Mouse (Mus musculus) embryonic facial prominence, embryonic 10.5 days (tissue): Measurements from ENCODE around the gene Elovl6. TPM values are rescaled to one million over a fixed set of nuclear protein-coding genes. Genes with fewer than 3 reads are reported as not detected.

Experiments
- DNase-seq: peaks from one replicate; pipeline ENCODE4 v3.0.0-alpha.2; 2017; ENCODE audit warnings: low spot score
- H3K27ac ChIP-seq: fragments of 300-500 bp; sonication (generic); replicated peaks from 2 replicates; pipeline ENCODE4 v1.5.1; 2016; ENCODE audit warnings: mild to moderate bottlenecking
- H3K27me3 ChIP-seq: fragments of 300-500 bp; sonication (generic); replicated peaks from 2 replicates; pipeline ENCODE4 v1.6.1; 2016; ENCODE audit warnings: low read depth, mild to moderate bottlenecking; ENCODE audit not compliant: poor library complexity, severe bottlenecking
- H3K36me3 ChIP-seq: fragments of 300-500 bp; sonication (generic); replicated peaks from 2 replicates; pipeline ENCODE4 v1.6.1; 2016; ENCODE audit warnings: mild to moderate bottlenecking, moderate library complexity
- H3K4me1 ChIP-seq: fragments of 300-500 bp; sonication (generic); 2 replicates; pipeline ENCODE4 v1.6.1; 2016
- H3K4me3 ChIP-seq: fragments of 300-500 bp; sonication (generic); 2 replicates; pipeline ENCODE4 v1.5.1; 2016; ENCODE audit warnings: mild to moderate bottlenecking, moderate library complexity
- H3K9me3 ChIP-seq: fragments of 300-500 bp; sonication (generic); 2 replicates; pipeline ENCODE4 v1.6.1; 2016; ENCODE audit warnings: mild to moderate bottlenecking
- WGBS: fragments of 180-500 bp; shearing (Covaris S2); methylation state at CpG from one replicate; pipeline ENCODE4 v1.1.7; 2016; 5-methylcytosine and 5-hydroxymethylcytosine counted together
- polyA plus RNA-seq: library from polyadenylated mRNA; unstranded; fragments of >200 nt; fragmentation: Nextera tagmentation; extraction: Ambion mirVana; gene quantifications from 2 replicates; pipeline ENCODE4 v1.2.1, GENCODE M21; 2016

The Elovl6 gene
- polyA plus RNA-seq, 1 experiment from 2014 or later = 50.6 TPM

DNA sequence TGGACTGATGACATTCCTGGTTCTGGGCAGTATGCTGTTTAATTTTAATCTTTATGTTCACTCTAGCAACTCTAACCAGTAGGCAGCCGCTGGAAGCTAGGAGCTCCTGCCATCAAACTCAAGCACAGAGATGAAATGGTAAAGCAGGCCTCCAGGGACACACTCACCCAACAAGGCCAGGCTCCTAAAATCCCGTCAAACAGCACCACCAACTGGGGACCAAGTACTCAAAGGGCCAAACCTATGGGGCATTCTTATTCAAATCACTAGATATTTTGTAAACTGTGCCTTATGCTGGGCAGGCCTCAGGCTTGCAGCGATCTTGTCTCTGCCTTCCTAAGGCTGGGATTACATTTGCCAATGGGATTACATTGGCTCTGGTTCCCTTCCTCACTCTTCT lies 2.8 kb upstream of the Elovl6 start:
- Histone ChIP-seq H3K27me3 (no peaks in the 10 kb centered on the region), H3K4me3 (no peak overlapping the region), H3K4me1 (peaks cover 13% of the 10 kb centered on the region), H3K9me3 (no peaks in the 10 kb centered on the region), H3K27ac (no peak overlapping the region), H3K36me3 (no peaks in the 10 kb centered on the region)
- no peak for DNase-seq
- 55% methylated on average over 3 of the region's 3 CpGs for WGBS

DNA sequence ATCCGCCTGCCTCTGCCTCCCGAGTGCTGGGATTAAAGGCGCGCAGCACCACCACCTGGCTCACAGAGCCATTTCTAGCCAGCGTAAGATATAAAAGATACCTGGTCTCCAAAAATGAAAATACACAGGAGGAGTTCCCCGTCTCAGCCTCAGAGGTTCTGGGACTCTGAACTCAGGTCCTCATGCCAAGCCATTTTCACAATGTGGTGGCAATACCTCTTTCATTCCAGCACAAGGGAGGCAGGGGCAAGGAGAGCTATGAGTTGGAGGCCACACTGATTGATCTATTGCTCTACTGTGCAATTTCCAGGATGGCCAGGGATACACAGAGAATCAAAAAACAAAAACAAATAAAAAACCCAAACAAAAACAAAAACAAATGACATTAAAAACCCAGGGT lies 1.7 kb upstream of the Elovl6 start:
- Histone ChIP-seq H3K27ac (no peak overlapping the region), H3K27me3 (no peaks in the 10 kb centered on the region), H3K36me3 (no peaks in the 10 kb centered on the region), H3K4me3 (no peak overlapping the region), H3K9me3 (no peaks in the 10 kb centered on the region), H3K4me1 (peaks cover 25% of the 10 kb centered on the region)
- DNase-seq = no peak
- 97% methylated on average over 6 of the region's 6 CpGs for WGBS

DNA sequence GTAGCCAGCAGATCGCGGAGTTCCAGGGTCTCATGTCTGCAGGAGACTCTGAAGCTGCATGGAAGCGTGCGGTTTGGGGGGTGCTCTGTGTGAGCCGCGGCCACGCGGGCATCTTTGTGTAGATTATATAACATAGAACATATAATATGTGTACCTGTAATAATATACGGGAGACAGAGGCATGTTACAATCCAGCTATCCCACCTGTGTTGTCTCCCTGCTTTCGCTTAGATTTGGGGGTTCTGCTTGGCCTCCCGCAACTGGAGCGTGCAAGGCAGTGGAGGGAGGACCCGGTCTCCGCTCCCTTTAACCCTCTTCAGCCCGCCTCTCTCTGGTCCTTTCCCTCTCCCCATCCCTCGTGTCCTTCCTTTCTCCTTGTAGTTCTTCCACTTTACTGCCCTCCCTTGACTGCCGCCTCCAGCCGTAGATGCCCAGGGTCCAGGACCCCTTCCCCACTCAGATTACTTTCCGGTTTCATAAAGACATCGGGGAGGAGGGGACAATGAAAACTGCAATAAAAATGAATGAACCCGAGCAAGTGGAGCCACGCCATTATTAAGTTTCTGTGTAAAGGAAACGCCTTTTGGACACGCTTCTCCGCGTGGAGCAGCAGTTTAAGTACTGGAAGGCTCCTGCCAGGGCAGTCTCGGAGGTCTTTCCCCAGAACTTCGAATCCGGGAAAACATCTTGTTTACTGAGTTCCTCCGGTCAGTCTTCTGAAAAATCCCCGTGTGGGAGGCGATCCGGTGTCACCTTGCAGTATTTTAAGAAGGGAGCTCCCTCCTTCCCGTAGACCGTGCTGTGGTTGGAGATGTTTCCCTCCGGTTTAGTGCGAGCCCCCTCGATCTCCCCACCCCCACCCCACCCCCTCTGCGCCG lies 949 bp downstream of the Elovl6 start:
- DNase-seq = peak; percentile 68
- no peaks in the 10 kb centered on the region for H3K27me3 ChIP-seq
- H3K4me3 ChIP-seq = peak overlapping the region; percentile 92
- peak overlapping the region; percentile 100 for H3K27ac ChIP-seq
- no peaks in the 10 kb centered on the region for H3K9me3 ChIP-seq
- no peaks in the 10 kb centered on the region for H3K36me3 ChIP-seq
- WGBS = under 1% methylated on average over 40 of the region's 40 CpGs
- H3K4me1 ChIP-seq = peaks cover 51% of the 10 kb centered on the region

DNA sequence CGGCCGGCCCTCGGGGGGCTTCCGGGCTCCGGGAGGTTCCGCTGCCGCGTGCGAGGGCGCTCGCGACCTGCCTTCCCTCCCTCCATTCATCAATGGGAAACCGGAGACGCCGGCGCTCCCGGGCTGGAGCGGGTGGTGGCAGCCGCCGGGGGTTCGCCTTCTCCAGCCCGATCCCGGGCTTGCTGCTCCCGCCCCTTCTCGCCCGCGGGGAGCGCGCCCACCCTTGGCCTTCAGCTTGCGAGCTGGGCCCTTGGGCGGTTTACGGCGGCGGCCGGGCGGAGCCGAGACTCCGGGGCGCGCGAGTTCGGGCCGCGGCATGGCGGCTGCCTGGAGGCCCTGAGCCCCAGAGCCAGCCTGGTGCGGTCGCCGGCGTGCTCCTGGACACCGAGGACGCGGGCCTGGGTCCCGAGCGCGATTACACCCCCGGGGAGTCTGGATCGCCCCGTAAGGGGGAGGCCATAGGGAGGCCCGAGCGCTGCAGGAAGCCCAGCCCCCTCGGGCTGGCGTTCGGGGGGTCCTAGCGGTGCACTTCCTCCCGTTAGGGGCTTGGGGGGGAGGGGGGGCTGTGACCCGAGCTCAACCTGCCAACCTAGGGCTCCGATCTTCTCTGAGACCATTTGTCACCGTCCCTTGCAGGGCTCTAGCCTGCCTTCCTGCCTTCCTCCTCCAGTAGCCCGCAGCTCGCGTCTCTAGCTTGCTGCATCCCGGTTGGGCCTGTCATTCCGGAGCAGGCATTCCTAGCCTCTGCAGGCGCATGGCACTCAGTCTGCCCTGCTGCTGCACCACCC lies 1.8 kb downstream of the Elovl6 start:
- peak; percentile 86 for DNase-seq
- under 1% methylated on average over 74 of the region's 74 CpGs for WGBS
- Histone ChIP-seq H3K36me3 (no peaks in the 10 kb centered on the region; the same call in 1 of the 2 replicates), H3K9me3 (no peaks in the 10 kb centered on the region), H3K27ac (peak overlapping the region; percentile 100), H3K4me1 (peaks cover 59% of the 10 kb centered on the region), H3K4me3 (peak overlapping the region; percentile 92), H3K27me3 (no peaks in the 10 kb centered on the region)

DNA sequence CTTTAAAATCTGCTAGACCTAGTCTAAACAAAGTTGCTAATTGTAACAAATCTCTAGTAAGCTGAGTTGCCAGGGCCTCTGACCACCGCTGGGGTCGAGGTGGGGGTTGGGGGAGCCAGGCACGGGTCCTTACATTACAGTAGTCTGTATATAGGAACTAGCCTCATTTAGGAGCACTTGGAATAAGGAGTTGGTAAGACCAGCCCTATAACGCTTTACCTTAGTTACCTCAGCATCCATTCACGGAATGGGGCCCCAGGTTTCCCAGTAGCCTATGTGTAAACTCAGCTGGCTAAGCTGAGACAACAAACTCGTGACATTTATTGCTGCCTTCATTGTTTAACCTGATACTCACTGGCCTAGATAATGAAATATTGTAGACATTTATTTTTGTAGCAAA lies 3.3 kb downstream of the Elovl6 start:
- Histone ChIP-seq H3K27ac (peak overlapping the region; percentile 100), H3K36me3 (peaks cover 8% of the 10 kb centered on the region), H3K27me3 (no peaks in the 10 kb centered on the region), H3K4me3 (peak overlapping the region; percentile 92), H3K9me3 (no peaks in the 10 kb centered on the region), H3K4me1 (peaks cover 70% of the 10 kb centered on the region)
- 27% methylated on average over 6 of the region's 6 CpGs for WGBS
- peak; percentile 17 for DNase-seq

DNA sequence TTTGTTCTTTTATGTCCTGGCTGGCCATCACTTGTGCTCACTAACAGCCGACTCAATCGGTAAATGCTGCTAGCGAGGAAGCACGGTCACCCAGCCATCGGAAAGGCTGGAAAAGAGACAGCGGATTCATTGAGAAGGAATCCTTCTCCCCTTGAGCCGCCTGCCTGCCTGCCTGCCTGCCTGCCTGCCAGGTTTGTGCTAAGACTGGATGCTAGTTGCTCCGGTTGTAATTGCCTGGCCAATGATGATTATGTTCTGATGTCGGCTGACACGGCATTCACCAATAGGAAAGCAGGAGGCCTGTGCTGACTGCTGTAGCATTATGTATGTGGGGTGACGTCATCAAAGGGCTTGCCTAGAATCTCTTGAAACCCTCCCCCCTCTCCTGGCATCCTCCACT lies 4.0 kb downstream of the Elovl6 start:
- peaks cover 70% of the 10 kb centered on the region for H3K4me1 ChIP-seq
- peaks cover 14% of the 10 kb centered on the region for H3K36me3 ChIP-seq
- H3K4me3 ChIP-seq = peak overlapping the region; percentile 92
- no peaks in the 10 kb centered on the region for H3K27me3 ChIP-seq
- no peaks in the 10 kb centered on the region for H3K9me3 ChIP-seq
- DNase-seq = peak; percentile 90
- WGBS = 1% methylated on average over 11 of the region's 11 CpGs
- H3K27ac ChIP-seq = peak overlapping the region; percentile 100

DNA sequence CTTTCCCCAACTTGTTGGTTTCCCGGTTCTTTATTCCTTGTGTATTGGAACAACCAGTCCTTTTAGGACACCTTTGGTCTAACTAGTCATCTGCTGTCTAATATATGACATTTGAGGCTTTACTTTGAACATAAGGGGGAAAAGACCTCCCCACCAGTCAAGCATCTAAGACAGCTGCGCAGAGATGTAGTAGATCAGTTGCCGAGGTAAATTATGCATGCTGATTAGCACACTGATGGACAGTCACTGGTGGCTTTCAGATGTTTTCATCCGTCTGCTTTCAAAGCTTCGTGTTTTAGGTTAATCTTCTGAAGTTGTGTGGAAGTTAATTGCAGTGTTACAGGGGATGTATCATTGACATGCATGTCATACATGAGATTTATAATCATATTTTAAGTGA lies 5.8 kb downstream of the Elovl6 start:
- DNase-seq = no peak
- Histone ChIP-seq H3K27me3 (no peaks in the 10 kb centered on the region), H3K4me3 (no peak overlapping the region), H3K4me1 (peaks cover 62% of the 10 kb centered on the region), H3K36me3 (peaks cover 32% of the 10 kb centered on the region), H3K9me3 (no peaks in the 10 kb centered on the region), H3K27ac (0 out of 2 replicates have a peak overlapping the region, but pooled peaks have one; percentile 14)
- WGBS = 47% methylated on average over 5 of the region's 5 CpGs

DNA sequence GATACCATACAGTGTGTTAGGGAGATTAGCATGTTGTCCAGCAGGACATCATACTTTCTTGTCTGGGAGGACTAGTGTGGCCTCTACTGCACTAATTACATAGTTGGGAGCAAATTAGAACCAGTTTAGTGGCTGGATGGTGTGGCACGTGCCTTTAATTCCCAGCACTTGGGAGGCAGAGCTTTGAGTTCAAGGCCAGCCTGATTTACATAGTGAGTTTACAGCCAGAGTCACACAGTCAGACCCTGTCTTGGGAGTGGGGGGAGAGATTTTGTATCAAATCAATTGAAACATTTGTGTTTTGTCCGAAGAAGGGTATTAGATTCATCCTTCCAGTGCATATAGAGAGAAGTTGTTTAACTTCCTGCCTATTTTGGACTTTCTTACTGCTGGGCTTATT lies 8.7 kb downstream of the Elovl6 start:
- Histone ChIP-seq H3K27ac (no peak overlapping the region), H3K4me3 (no peak overlapping the region), H3K36me3 (peaks cover 52% of the 10 kb centered on the region), H3K27me3 (no peaks in the 10 kb centered on the region), H3K9me3 (peaks cover 10% of the 10 kb centered on the region; the same call in 1 of the 2 replicates), H3K4me1 (peaks cover 48% of the 10 kb centered on the region)
- 86% methylated on average over 2 of the region's 2 CpGs for WGBS
- DNase-seq = no peak

DNA sequence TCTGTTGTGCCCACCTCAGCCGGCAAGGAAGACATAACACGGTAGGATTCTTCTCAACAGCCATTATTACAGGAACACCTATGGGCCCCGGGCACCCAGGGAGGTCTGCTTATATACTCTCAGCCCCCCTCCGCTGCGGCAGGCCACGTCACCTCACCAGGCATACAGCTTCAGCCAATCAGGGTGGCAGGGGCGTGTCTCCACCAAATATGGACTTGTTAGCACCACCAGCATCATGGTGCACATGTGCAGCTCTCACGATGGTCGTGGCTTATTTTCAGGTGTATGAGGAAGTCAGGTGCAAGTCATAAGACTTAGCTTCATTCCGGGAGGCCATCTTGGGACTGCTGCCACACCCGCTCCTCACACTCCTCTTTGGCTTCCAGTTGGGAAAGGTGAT lies 9.3 kb downstream of the Elovl6 start:
- WGBS = 95% methylated on average over 11 of the region's 11 CpGs
- Histone ChIP-seq H3K36me3 (peaks cover 52% of the 10 kb centered on the region), H3K27ac (no peak overlapping the region), H3K4me1 (peaks cover 48% of the 10 kb centered on the region), H3K27me3 (no peaks in the 10 kb centered on the region), H3K4me3 (no peak overlapping the region), H3K9me3 (peaks cover 10% of the 10 kb centered on the region; the same call in 1 of the 2 replicates)
- no peak for DNase-seq

DNA sequence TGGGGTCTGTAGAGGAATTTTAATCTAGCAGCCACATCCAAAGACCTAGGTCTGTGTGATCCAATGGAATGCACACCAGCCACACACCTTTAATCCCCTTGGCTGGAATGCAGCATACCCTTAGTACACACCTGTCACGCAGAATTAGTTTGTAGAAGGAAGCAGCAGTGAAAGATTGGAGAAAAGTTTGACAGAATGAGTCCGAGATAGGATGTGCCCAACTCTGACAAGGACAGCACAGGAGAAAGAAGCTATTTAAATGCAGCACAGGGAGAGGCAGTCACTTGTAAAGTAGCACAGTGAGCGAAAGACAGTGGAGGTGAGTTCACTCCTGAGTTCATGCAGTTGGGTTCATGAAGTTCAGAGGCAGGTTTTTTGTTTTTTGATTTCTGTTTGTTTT lies 11.2 kb downstream of the Elovl6 start:
- no peak for DNase-seq
- Histone ChIP-seq H3K27me3 (no peaks in the 10 kb centered on the region), H3K4me3 (no peak overlapping the region), H3K27ac (no peak overlapping the region), H3K9me3 (peaks cover 10% of the 10 kb centered on the region; the same call in 1 of the 2 replicates), H3K4me1 (peaks cover 44% of the 10 kb centered on the region), H3K36me3 (peaks cover 52% of the 10 kb centered on the region)
- 89% methylated on average over 3 of the region's 3 CpGs for WGBS

DNA sequence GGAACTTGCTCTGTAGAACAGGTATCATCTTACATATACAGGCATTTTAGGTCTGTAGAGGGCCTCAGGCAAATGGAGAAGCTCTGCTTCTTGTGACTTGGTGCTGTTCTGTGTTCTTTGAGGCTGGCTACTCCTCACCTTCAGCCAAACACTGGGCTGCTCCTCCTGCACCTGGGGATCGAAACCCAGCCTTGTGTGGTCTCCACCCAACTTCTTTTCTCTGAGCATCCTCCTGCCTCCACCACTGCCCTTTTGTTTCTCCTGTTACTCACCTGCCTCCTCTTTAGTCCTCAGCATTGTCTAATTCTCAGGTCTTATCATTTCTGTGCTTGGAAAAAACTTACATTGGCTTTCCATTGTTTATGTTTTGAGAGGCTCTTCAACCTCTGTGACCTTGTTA lies 12.1 kb downstream of the Elovl6 start:
- Histone ChIP-seq H3K36me3 (peaks cover 52% of the 10 kb centered on the region), H3K4me3 (no peak overlapping the region), H3K27me3 (no peaks in the 10 kb centered on the region), H3K9me3 (peaks cover 10% of the 10 kb centered on the region; the same call in 1 of the 2 replicates), H3K4me1 (peaks cover 44% of the 10 kb centered on the region), H3K27ac (no peak overlapping the region)
- DNase-seq = no peak
- 100% methylated on average over 1 of the region's 1 CpGs for WGBS

DNA sequence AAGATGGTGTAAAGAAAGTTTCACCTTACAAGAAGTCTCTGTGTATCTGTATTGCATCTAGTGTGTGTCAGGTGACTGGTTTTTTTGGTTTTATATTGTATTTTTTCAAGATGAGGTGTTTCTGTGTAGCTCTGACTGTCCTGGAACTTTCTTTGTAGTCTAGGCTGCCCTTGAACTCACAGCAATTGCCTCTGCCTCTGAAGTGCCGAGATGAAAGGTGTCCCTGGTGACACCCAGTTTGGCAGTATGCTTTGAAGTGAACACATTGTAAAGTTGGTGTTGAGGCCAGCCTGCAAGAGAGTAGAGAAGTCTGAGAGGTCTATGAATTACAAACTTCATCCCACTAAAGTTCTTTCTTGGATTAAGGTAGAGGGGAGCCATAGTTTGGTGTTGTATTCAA lies 13.1 kb downstream of the Elovl6 start:
- H3K27me3 ChIP-seq = no peaks in the 10 kb centered on the region
- WGBS = 76% methylated on average over 1 of the region's 1 CpGs
- peaks cover 45% of the 10 kb centered on the region for H3K4me1 ChIP-seq
- H3K4me3 ChIP-seq = no peak overlapping the region
- H3K27ac ChIP-seq = no peak overlapping the region
- peaks cover 50% of the 10 kb centered on the region for H3K36me3 ChIP-seq
- peaks cover 10% of the 10 kb centered on the region; the same call in 1 of the 2 replicates for H3K9me3 ChIP-seq
- DNase-seq = no peak
